Mouse (Mus musculus): ENCODE measurements around the gene Il6st. TPM values are rescaled to one million over a fixed set of nuclear protein-coding genes. Genes with fewer than 3 reads are reported as not detected.

Gene Il6st
- polyA plus RNA-seq, 1 experiment from 2014 or later: 22.6 TPM

DNA sequence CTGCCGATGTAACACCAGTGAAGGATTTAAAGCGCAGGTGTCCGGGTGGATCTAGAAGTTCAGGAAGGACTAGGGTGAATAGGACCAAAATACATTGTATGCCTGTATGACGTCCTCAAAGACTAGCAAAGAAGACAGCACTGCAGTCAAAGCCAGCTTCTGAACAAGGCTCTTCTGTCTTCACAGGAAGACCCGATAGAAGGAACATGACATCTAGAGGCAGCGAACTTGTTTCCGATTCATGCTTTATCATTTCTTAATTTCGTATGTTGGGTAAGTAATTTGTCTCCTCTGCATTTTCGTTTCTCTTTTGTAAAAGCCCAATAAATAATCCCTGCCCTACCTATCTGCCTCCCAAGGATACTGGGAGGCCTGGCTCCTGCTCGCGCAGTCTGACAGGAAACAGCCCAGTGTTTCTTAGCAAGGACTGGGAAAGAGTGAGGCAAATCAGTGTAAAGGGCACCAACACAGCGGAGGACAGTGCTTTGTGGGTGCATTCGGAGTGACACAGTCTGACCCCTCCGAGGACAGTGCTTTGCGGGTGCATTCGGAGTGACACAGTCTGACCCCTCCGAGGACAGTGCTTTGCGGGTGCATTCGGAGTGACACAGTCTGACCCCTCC lies 8.6 kb downstream of the Il6st start:
- WGBS: 87% methylated on average over 19 of the region's 19 CpGs
- no peaks in the 10 kb centered on the region for H3K9me3 ChIP-seq
- ATAC-seq (ENCODE audit: low FRiP score): no peak
- no peak overlapping the region for H3K9ac ChIP-seq
- no peak overlapping the region for H3K4me2 ChIP-seq
- no peak overlapping the region for H3K4me3 ChIP-seq
- H3K36me3 ChIP-seq: peaks cover 17% of the 10 kb centered on the region
- H3K4me1 ChIP-seq (replicated peaks): no peaks in the 10 kb centered on the region
- H3K27me3 ChIP-seq: no peaks in the 10 kb centered on the region
- H3K27ac ChIP-seq: no peak overlapping the region

DNA sequence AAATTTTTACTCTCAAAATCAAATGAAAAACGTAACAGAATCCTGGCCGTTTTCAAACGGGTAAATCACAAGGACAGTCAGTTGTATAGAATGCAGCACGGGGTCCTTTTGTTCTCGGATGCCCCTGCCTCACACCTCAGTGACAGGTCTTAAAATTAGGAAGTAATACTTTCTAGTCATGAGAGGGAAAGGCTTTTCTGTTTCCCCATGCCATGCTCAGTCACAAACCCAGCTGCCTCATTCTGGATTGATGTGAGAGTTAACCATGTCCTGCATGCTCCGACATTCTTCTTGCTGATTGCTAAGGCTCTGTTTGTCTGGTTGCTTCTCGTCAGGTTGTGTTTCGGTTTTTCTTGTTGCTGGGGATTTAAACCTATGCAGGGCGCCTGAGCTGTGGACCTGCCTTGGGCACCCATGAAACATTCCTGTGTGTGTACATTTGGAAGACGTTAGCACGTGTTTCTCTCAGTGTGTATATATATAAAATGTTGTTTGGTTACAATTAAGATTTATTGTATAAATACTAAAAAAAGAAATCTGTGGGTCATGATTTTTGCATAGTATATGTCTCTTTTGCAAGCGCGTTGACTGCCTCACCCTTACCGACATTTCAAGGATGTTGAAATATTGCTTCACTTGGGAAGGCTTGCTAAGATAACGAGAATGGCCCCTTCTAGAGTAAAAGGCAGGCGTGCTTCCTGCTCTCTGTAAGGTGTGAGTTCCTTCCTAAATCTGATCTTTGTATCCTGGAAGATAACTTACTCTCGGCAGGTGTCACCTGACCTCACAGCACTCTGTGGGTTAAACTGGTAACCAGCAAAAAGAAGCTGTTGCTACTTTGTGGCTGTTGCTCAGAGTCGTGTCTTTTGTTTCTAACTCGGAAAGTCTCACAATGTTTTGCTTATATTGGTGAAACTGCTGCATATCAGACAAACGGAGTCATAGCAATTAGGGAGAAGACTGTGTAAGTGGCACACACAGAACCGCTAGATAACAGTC lies 10.2 kb downstream of the Il6st start:
- H3K9ac ChIP-seq: no peak overlapping the region
- 88% methylated on average over 21 of the region's 21 CpGs for WGBS
- ATAC-seq (ENCODE audit: low FRiP score): no peak
- no peaks in the 10 kb centered on the region for H3K9me3 ChIP-seq
- H3K4me2 ChIP-seq: no peak overlapping the region
- no peak overlapping the region for H3K4me3 ChIP-seq
- H3K27me3 ChIP-seq: no peaks in the 10 kb centered on the region
- no peak overlapping the region for H3K27ac ChIP-seq
- H3K36me3 ChIP-seq: peaks cover 18% of the 10 kb centered on the region
- H3K4me1 ChIP-seq (replicated peaks): no peaks in the 10 kb centered on the region

DNA sequence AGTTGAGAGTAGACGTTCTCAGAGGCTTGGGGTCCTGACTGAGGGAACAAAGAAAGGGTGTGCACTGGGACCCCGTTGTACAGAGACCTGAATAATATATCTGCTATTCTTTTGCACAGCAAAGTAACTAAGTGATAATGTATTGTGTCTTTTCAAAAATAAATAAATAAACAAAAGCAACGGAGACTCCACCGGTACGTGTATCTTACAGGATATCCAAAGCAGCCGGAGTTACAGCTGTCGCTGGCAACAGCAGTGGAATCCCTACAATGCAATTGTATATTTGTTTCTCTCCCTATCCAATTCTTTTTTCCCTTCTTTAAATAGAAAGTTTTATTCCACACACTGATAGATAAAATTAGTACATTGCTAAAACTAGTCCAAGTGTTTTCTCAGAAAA lies 15.2 kb downstream of the Il6st start:
- H3K27me3 ChIP-seq: no peaks in the 10 kb centered on the region
- H3K4me2 ChIP-seq: no peak overlapping the region
- 0 out of 2 replicates have a peak, but pooled peaks cover 5% of the 10 kb centered on the region for H3K4me1 ChIP-seq (replicated peaks)
- H3K9ac ChIP-seq: no peak overlapping the region
- 82% methylated on average over 7 of the region's 7 CpGs for WGBS
- H3K36me3 ChIP-seq: peaks cover 41% of the 10 kb centered on the region
- no peak overlapping the region for H3K27ac ChIP-seq
- ATAC-seq (ENCODE audit: low FRiP score): no peak
- no peak overlapping the region for H3K4me3 ChIP-seq
- H3K9me3 ChIP-seq: no peaks in the 10 kb centered on the region

DNA sequence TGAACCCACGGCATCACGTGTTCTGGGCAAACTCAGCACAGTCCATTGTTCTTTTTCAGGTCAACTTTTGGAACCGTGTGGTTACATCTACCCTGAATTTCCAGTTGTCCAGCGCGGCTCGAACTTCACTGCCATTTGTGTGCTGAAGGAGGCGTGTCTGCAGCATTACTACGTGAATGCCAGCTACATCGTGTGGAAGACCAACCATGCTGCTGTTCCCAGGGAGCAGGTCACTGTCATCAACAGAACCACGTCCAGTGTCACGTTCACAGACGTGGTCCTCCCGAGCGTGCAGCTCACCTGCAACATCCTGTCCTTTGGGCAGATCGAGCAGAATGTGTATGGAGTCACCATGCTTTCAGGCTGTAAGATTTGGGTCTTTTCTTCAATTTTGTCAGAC lies 16.1 kb downstream of the Il6st start:
- Histone ChIP-seq H3K9me3 (no peaks in the 10 kb centered on the region), H3K4me1 (replicated peaks) (0 out of 2 replicates have a peak, but pooled peaks cover 5% of the 10 kb centered on the region), H3K27me3 (no peaks in the 10 kb centered on the region), H3K4me2 (no peak overlapping the region), H3K9ac (no peak overlapping the region), H3K4me3 (no peak overlapping the region), H3K36me3 (peaks cover 44% of the 10 kb centered on the region), H3K27ac (no peak overlapping the region)
- ATAC-seq (ENCODE audit: low FRiP score): no peak
- 92% methylated on average over 15 of the region's 15 CpGs for WGBS

DNA sequence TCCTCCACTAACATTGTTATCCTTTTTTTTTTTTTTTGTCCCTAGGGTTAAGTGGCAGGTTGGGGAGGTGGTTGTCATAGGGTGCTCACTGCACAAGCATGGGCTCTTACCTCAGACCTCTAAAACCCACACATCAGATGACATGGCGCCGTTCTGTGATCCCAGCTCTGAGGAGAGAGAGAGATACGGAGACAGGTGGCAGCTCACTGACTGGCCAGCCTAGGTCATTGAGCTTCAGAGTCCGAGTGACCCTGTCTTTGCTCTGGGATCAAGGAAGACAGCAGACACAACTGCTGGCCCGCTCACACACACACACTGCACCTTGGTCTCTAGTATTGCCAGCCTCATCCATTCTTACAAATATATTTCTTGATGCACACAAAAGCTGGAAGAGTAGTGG lies 18.7 kb downstream of the Il6st start:
- H3K4me1 ChIP-seq (replicated peaks): 0 out of 2 replicates have a peak, but pooled peaks cover 5% of the 10 kb centered on the region
- H3K36me3 ChIP-seq: peaks cover 46% of the 10 kb centered on the region
- no peak overlapping the region for H3K27ac ChIP-seq
- no peak overlapping the region for H3K4me3 ChIP-seq
- no peak overlapping the region for H3K9ac ChIP-seq
- H3K9me3 ChIP-seq: no peaks in the 10 kb centered on the region
- 93% methylated on average over 5 of the region's 5 CpGs for WGBS
- no peak for ATAC-seq (ENCODE audit: low FRiP score)
- no peak overlapping the region for H3K4me2 ChIP-seq
- no peaks in the 10 kb centered on the region for H3K27me3 ChIP-seq

DNA sequence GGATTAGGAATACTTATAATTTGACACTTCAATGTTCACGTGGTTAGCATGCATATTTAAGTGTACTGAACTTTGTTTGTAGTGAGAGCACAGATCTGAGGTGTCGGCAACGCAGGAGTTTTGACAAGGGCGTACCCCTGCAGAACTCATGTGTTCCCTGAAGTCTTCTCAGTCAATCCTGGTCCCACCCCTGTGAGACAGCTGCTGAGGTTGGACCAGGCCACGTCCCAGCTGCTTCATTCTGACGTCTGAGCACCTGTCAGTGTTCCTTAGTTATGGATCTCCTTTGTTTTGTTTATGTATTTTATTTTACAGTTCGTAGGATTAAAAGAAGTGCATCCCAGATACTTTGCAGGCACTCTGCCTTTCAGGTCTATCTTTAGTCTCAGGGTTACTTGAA lies 19.1 kb downstream of the Il6st start:
- Histone ChIP-seq H3K4me2 (no peak overlapping the region), H3K9me3 (no peaks in the 10 kb centered on the region), H3K27me3 (no peaks in the 10 kb centered on the region), H3K4me1 (replicated peaks) (0 out of 2 replicates have a peak, but pooled peaks cover 5% of the 10 kb centered on the region), H3K9ac (no peak overlapping the region), H3K36me3 (peaks cover 45% of the 10 kb centered on the region), H3K4me3 (no peak overlapping the region), H3K27ac (no peak overlapping the region)
- ATAC-seq (ENCODE audit: low FRiP score): no peak
- 83% methylated on average over 7 of the region's 7 CpGs for WGBS

DNA sequence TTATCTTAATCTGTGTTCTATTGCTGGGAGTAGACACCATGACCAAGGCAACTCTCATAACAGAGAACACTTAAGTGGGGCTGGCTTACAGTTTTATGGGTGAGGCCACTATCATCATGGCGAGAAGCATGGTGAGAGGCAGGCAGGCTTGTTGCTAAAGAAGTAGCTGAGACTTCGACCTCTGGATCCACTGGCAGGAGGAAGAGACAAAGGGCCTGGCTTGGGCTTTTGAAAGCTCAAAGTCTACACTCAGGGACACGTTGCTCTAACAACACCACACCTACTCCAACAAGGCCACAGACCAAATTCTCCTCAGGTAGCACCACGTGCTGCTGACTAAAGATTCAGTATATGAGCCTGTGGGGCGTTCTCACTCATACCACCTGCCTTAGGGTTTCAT lies 22.4 kb downstream of the Il6st start:
- Histone ChIP-seq H3K4me1 (replicated peaks) (0 out of 2 replicates have a peak, but pooled peaks cover 5% of the 10 kb centered on the region), H3K27me3 (no peaks in the 10 kb centered on the region), H3K27ac (no peak overlapping the region), H3K36me3 (peaks cover 60% of the 10 kb centered on the region), H3K9me3 (no peaks in the 10 kb centered on the region), H3K9ac (no peak overlapping the region), H3K4me3 (no peak overlapping the region), H3K4me2 (no peak overlapping the region)
- ATAC-seq (ENCODE audit: low FRiP score): no peak
- whole genome bisulfite sequencing: 97% methylated on average over 5 of the region's 5 CpGs

DNA sequence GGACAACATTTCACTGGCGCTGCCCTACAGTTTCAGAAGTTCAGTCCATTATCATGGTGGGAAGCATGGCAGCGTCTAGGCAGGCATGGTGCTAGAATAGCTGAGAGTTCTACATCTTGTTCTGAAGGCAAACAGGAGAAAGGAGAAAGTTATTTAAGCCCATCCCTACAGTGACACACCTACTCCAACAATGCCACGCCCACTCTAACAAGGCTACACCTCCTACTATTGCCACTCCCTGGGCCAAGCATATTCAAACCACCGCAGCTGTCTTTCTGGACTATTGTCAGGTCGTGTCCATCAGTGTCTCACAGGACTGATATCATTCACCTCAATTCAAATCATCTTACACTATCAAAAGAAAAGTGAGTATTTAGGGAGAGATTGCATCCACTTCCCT lies 22.8 kb downstream of the Il6st start:
- Histone ChIP-seq H3K27ac (no peak overlapping the region), H3K9me3 (no peaks in the 10 kb centered on the region), H3K36me3 (peaks cover 60% of the 10 kb centered on the region), H3K4me3 (no peak overlapping the region), H3K4me1 (replicated peaks) (0 out of 2 replicates have a peak, but pooled peaks cover 5% of the 10 kb centered on the region), H3K4me2 (no peak overlapping the region), H3K9ac (no peak overlapping the region), H3K27me3 (no peaks in the 10 kb centered on the region)
- WGBS: 94% methylated on average over 5 of the region's 5 CpGs
- ATAC-seq (ENCODE audit: low FRiP score): no peak

DNA sequence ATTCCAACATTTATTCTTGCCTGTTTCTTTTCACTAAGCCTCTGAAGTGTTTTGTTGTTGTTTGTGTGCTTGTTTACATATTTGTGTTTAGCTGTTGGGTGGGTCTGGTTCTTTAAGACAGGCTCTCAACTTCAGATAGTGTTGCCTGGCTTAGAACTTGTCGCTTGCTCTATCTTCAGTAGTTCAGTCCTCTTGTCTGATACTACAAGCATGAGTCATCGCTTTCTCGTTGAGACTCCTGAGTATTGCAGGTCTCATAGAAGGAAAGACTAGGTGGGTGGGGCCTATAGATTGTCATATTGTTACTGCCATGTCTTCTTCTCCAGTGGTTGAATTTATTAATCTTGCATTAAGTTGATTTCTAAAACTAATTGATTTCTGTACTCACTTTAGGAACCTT lies 26.2 kb downstream of the Il6st start:
- H3K27me3 ChIP-seq: no peaks in the 10 kb centered on the region
- H3K27ac ChIP-seq: no peak overlapping the region
- H3K4me1 ChIP-seq (replicated peaks): no peaks in the 10 kb centered on the region
- WGBS: 90% methylated on average over 3 of the region's 3 CpGs
- peaks cover 56% of the 10 kb centered on the region for H3K36me3 ChIP-seq
- no peak overlapping the region for H3K9ac ChIP-seq
- H3K4me3 ChIP-seq: no peak overlapping the region
- H3K4me2 ChIP-seq: no peak overlapping the region
- H3K9me3 ChIP-seq: no peaks in the 10 kb centered on the region
- no peak for ATAC-seq (ENCODE audit: low FRiP score)

DNA sequence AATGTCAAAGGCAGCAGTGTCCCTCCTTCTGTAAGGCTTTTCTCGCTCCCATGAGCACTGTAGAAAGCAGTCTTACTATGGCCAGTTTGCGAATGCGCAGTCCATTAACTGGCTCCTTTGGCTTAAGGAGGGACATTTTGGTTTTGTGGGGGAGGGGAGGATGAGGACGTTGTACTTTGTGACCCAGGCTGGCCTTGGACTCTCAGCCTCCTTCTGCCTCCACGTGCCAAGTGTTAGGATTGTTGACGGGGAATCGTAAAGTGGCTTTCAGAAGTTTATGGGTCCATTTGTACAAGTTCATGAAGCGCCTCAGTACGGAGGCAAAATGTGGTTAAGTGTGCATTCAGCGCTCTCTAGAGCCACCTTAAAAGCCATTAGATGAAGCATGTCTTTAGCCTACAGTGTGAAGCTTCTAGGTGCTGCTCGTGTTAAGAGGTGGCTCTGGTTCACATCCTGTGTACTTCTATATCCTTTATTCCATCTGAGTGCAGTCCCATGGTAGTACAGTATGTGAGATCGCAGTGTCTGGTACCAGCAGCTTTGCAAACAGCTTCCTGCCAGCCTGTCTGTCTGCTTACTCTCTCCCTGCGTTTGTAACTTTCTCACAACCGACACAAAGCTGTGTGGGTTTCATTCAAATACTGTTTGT lies 27.9 kb downstream of the Il6st start:
- Histone ChIP-seq H3K4me1 (replicated peaks) (no peaks in the 10 kb centered on the region), H3K4me3 (no peak overlapping the region), H3K27me3 (no peaks in the 10 kb centered on the region), H3K9me3 (no peaks in the 10 kb centered on the region), H3K36me3 (peaks cover 52% of the 10 kb centered on the region), H3K9ac (no peak overlapping the region), H3K4me2 (no peak overlapping the region), H3K27ac (no peak overlapping the region)
- no peak for ATAC-seq (ENCODE audit: low FRiP score)
- WGBS: 93% methylated on average over 14 of the region's 14 CpGs

DNA sequence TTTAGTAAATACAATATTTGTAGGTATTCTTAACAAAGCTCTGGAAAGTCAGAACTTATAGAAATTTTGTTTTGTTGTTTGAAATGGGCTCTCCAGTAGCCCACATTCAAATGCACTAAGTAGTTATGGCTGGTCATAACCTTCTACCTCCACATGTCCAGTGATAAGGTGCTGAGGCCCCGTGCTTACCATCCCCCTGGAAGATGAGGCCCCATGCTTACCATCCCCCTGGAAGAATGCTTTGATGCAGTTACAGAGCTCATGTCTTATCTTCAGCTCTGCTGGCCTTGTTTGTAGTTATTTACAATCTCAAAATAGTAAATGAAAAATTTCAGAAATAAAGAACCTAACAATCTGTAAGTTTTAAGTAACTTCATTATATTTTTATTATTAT lies 28.4 kb downstream of the Il6st start:
- H3K9me3 ChIP-seq: no peaks in the 10 kb centered on the region
- H3K4me1 ChIP-seq (replicated peaks): no peaks in the 10 kb centered on the region
- ATAC-seq (ENCODE audit: low FRiP score): no peak
- 97% methylated on average over 1 of the region's 1 CpGs for WGBS
- H3K27me3 ChIP-seq: no peaks in the 10 kb centered on the region
- H3K4me2 ChIP-seq: no peak overlapping the region
- no peak overlapping the region for H3K9ac ChIP-seq
- H3K36me3 ChIP-seq: peaks cover 55% of the 10 kb centered on the region
- no peak overlapping the region for H3K27ac ChIP-seq
- no peak overlapping the region for H3K4me3 ChIP-seq

DNA sequence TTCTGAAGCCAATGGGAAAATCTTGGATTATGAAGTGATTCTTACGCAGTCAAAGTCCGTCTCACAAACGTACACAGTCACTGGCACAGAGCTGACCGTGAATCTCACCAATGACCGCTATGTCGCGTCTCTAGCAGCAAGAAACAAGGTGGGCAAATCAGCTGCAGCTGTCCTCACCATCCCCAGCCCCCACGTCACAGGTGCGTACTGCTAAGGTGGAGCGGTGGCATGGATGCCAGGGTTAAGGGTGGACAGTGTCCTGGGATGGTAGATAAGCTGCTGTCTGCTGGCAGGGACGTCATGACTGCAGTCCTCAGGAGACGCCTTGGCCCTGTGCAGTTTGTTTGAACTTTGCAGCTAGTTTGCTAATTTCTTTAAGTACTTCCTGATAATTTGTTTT lies 30.7 kb downstream of the Il6st start:
- no peak overlapping the region for H3K4me3 ChIP-seq
- no peak overlapping the region for H3K9ac ChIP-seq
- no peak overlapping the region for H3K27ac ChIP-seq
- H3K4me1 ChIP-seq (replicated peaks): no peaks in the 10 kb centered on the region
- H3K9me3 ChIP-seq: no peaks in the 10 kb centered on the region
- H3K4me2 ChIP-seq: no peak overlapping the region
- WGBS: 97% methylated on average over 12 of the region's 12 CpGs
- no peaks in the 10 kb centered on the region for H3K27me3 ChIP-seq
- ATAC-seq (ENCODE audit: low FRiP score): no peak
- peaks cover 70% of the 10 kb centered on the region for H3K36me3 ChIP-seq
